Mouse (Mus musculus): ENCODE results near the gene Mbnl1.

- no peak for TF ChIP-seq CTCF (IDR thresholded peaks at IDR 0.05; ENCODE audit: low read depth)
- TF ChIP-seq EP300 (IDR thresholded peaks at IDR 0.05; ENCODE audit: low read depth): no peak
Measured at GRCm38 (mm10) chr3:60517234-60517787, 44.7 kb downstream of the Mbnl1 start.

Data from heart, postnatal 0 days (tissue).